Mouse (Mus musculus) midbrain, embryonic 16.5 days (tissue): ENCODE results near the gene Srpx2. TPM values are rescaled to one million over a fixed set of nuclear protein-coding genes. Genes with fewer than 3 reads are reported as not detected.

Source experiments
- ATAC-seq: fragments of 200-750 bp; cut with Nextera tagmentation; 2 replicates; pipeline ENCODE4 v1.8.0; 2017; ENCODE audit warnings: moderate TSS enrichment
- H3K27ac ChIP-seq: fragments of 300-500 bp; sonication (generic); 2 replicates; pipeline ENCODE4 v1.5.1; 2014; ENCODE audit warnings: mild to moderate bottlenecking, low read length, mixed read lengths
- H3K27me3 ChIP-seq: fragments of 300-500 bp; sonication (generic); 2 replicates; pipeline ENCODE4 v1.6.1; 2014; ENCODE audit warnings: low read depth, low read length, mixed read lengths; ENCODE audit not compliant: control insufficient read depth, insufficient read depth
- H3K36me3 ChIP-seq: fragments of 300-500 bp; sonication (generic); 2 replicates; pipeline ENCODE4 v1.6.1; 2014; ENCODE audit warnings: mild to moderate bottlenecking, low read length, moderate library complexity, mixed read lengths; ENCODE audit not compliant: control insufficient read depth, insufficient read depth
- H3K4me1 ChIP-seq: fragments of 300-500 bp; sonication (generic); 2 replicates; pipeline ENCODE4 v1.6.1; 2014; ENCODE audit warnings: mild to moderate bottlenecking, low read length, mixed read lengths; ENCODE audit not compliant: control insufficient read depth, insufficient read depth
- H3K4me2 ChIP-seq: fragments of 300-500 bp; sonication (generic); 2 replicates; pipeline ENCODE4 v1.6.1; 2014; ENCODE audit warnings: mild to moderate bottlenecking, low read length, mixed read lengths
- H3K4me3 ChIP-seq: fragments of 300-500 bp; sonication (generic); 2 replicates; pipeline ENCODE4 v1.5.1; 2014; ENCODE audit warnings: low read depth, mild to moderate bottlenecking, low read length, moderate library complexity, mixed read lengths
- H3K9ac ChIP-seq: fragments of 300-500 bp; sonication (generic); 2 replicates; pipeline ENCODE4 v1.6.1; 2014; ENCODE audit warnings: low read depth, low read length, mixed read lengths
- H3K9me3 ChIP-seq: fragments of 300-500 bp; sonication (generic); replicated peaks from 2 replicates; pipeline ENCODE4 v1.6.1; 2014; ENCODE audit warnings: mild to moderate bottlenecking, low read length, mixed read lengths; ENCODE audit not compliant: control insufficient read depth, poor library complexity, severe bottlenecking
- WGBS: fragments of 180-500 bp; shearing (Covaris S2); extraction: QIAGEN DNeasy Blood & Tissue Kit; methylation state at CpG from one replicate; pipeline ENCODE4 v1.1.7; 2014; 5-methylcytosine and 5-hydroxymethylcytosine counted together
- polyA plus RNA-seq: library from polyadenylated mRNA; unstranded; fragments of >200 nt; fragmentation: Nextera tagmentation; extraction: Ambion mirVana; gene quantifications from 2 replicates; pipeline ENCODE4 v1.2.1, GENCODE M21; 2015

Gene Srpx2
- 1.4 and 1.7 TPM in 2 replicates for polyA plus RNA-seq

DNA sequence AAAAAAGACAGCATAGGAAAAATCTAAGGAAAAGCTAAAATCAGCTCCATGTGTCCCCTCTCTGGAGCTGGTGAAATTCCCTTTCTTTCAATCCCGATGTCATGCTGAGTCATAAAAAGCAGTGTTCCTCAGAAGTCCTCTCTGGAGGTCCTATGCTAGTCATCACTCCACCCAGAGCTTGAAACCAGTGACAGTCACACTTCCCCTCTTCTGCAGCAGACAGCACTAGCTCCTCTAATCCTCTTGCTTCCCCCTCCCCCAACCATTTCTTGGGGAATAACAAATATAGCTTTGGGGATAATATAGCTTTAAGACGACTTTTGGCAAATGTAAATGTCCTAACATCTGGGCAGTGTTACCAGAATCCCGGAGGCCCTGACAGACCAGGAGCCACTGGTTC is at the start of gene Srpx2:
Gene Srpx2 (plus strand): TSS at position 166 of the 400 bp plus-strand sequence.
- H3K27ac ChIP-seq: no peak within 1 kb of the TSS
- no peak within 1 kb of the TSS for H3K4me2 ChIP-seq
- no peaks in the 10 kb centered on the region for H3K4me1 ChIP-seq
- no peak within 1 kb of the TSS for H3K9ac ChIP-seq
- no peaks in the 10 kb centered on the region for H3K27me3 ChIP-seq
- H3K9me3 ChIP-seq: no peaks in the 10 kb centered on the region
- no peak within 1 kb of the TSS for H3K4me3 ChIP-seq
- no peak for ATAC-seq
- WGBS: 36% methylated on average over 3 of the region's 3 CpGs
- H3K36me3 ChIP-seq: no peaks in the 10 kb centered on the region

DNA sequence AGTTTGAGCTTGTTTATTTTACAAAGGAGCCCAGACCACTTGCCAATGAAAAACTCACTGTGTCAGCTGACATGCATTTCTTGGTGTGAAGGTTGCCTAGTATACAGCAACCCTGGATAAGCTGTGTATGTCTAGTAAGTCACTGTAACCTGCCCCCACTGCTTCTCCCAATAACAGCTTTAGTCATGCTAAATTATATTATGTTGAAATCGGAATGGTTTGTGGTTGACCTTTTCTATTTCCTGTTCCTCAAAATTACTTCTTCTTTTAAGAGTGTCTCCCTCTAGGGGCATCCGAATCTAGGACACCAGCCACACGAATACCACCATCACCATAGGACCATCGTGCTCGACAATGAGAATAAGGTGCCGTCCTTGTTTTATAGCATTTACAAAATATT is 38.5 kb upstream of the Srpx2 start:
- ATAC-seq: no peak
- Histone ChIP-seq H3K27me3 (no peaks in the 10 kb centered on the region), H3K9me3 (no peaks in the 10 kb centered on the region), H3K9ac (no peak overlapping the region), H3K4me1 (no peaks in the 10 kb centered on the region), H3K4me3 (no peak overlapping the region), H3K4me2 (no peak overlapping the region), H3K36me3 (no peaks in the 10 kb centered on the region), H3K27ac (no peak overlapping the region)
- WGBS: 95% methylated on average over 6 of the region's 6 CpGs

DNA sequence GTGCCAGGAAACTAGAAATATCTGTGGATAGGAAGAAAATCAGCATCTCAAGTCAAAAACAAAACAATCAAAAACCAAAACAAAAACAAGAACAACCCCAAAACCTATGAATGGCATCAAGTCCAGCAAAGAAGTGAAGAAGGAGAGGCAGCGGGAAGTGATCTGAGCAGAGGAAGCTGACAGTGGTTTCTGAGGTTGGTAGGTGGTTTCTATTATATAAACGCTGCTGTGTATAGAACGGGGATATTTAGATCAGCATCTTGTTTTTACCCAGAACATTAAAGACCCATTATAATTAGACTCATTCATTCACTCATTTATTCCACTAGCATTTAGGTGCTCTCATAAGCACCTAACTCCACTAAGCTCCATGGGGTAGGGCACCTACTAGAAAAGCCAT is 20.9 kb upstream of the Srpx2 start:
- H3K4me1 ChIP-seq: no peaks in the 10 kb centered on the region
- WGBS: 98% methylated on average over 3 of the region's 3 CpGs
- no peak overlapping the region for H3K4me3 ChIP-seq

DNA sequence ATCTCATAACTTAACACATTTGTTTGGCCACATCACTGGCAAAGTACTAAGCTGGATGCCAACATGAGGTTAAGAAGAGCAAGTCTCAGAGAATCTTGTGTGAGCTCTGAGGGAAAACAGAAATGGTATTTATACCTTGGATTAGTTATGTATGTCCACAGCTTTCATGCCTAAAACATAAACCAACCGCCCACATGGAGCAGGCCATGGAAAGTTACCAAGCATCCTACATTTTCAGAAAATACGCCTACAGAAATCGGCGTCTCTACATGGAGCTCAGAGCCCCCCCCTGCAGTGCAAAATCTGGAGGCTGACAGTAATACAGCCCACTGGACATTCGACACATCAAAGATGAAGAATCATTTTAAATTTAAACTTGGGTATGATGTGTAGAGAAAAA is 20.1 kb upstream of the Srpx2 start:
- WGBS: 90% methylated on average over 5 of the region's 5 CpGs

More for the DNA sequence above, 20.9 kb upstream of the Srpx2 start:
- Histone ChIP-seq H3K4me2 (no peak overlapping the region), H3K27ac (no peak overlapping the region), H3K36me3 (no peaks in the 10 kb centered on the region), H3K9me3 (no peaks in the 10 kb centered on the region), H3K9ac (no peak overlapping the region), H3K27me3 (no peaks in the 10 kb centered on the region)
- ATAC-seq: no peak

DNA sequence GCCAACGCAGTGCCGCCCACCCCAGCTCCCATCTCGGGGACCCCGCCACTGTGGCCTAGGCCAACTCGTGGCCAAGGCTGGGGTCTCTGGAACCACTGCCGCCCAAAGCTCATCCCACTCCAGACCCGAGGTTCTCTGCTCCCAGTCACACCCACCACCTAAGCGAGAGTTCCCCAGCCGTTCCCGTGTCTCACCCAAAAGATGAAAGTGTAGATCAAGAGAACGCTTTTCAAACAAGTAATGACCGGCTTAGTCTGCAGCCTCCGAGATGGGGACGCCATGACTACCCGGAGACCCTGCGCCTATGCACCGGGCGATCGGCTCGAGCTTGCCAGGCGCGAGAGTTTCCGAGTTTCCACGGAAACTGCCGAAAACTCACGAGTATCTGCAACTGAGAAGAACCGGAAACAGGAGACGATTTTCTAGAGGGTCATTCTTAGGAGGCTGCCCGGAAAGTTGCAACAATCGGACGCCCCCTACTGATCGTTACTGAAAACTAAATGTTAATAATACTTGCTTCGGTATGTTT is 10.1 kb upstream of the Srpx2 start, which contains the start of gene Tspan6:
Gene Tspan6 (minus strand): TSS at position 416 of the 529 bp plus-strand sequence.
- 22% methylated on average over 33 of the region's 33 CpGs for WGBS
- Histone ChIP-seq H3K27me3 (no peaks in the 10 kb centered on the region), H3K4me1 (0 out of 2 replicates have a peak, but pooled peaks cover 2% of the 10 kb centered on the region), H3K36me3 (peaks cover 3% of the 10 kb centered on the region; the same call in 1 of the 2 replicates), H3K4me3 (peak within 1 kb of the TSS; percentile 59), H3K27ac (peak within 1 kb of the TSS; percentile 80), H3K9me3 (no peaks in the 10 kb centered on the region), H3K4me2 (peak within 1 kb of the TSS; percentile 55), H3K9ac (peak within 1 kb of the TSS; percentile 85)
- ATAC-seq: peak; percentile 98

More for the DNA sequence above, 20.1 kb upstream of the Srpx2 start:
- H3K27ac ChIP-seq: no peak overlapping the region
- H3K4me2 ChIP-seq: no peak overlapping the region
- H3K9me3 ChIP-seq: no peaks in the 10 kb centered on the region
- H3K4me3 ChIP-seq: no peak overlapping the region
- no peak for ATAC-seq
- no peaks in the 10 kb centered on the region for H3K4me1 ChIP-seq
- H3K9ac ChIP-seq: no peak overlapping the region
- H3K27me3 ChIP-seq: no peaks in the 10 kb centered on the region
- H3K36me3 ChIP-seq: no peaks in the 10 kb centered on the region

GRCm38 (mm10) chrX:133911397-133912103 is 3.3 kb downstream of the Srpx2 start:
- H3K4me3 ChIP-seq: no peak overlapping the region
- no peak for ATAC-seq
- WGBS: 32% methylated on average over 10 of the region's 10 CpGs
- H3K9me3 ChIP-seq: no peaks in the 10 kb centered on the region
- H3K9ac ChIP-seq: no peak overlapping the region
- H3K27me3 ChIP-seq: no peaks in the 10 kb centered on the region
- no peak overlapping the region for H3K27ac ChIP-seq
- no peaks in the 10 kb centered on the region for H3K36me3 ChIP-seq
- no peak overlapping the region for H3K4me2 ChIP-seq
- H3K4me1 ChIP-seq: no peaks in the 10 kb centered on the region

- no peaks in the 10 kb centered on the region for H3K36me3 ChIP-seq
- H3K27me3 ChIP-seq: no peaks in the 10 kb centered on the region
- no peak for ATAC-seq
- no peak overlapping the region for H3K4me2 ChIP-seq
- no peak overlapping the region for H3K9ac ChIP-seq
- 85% methylated on average over 3 of the region's 3 CpGs for WGBS
- H3K4me3 ChIP-seq: no peak overlapping the region
- no peaks in the 10 kb centered on the region for H3K9me3 ChIP-seq
- H3K27ac ChIP-seq: no peak overlapping the region
- no peaks in the 10 kb centered on the region for H3K4me1 ChIP-seq
Measured at GRCm38 (mm10) chrX:133913006-133913405, 4.8 kb downstream of the Srpx2 start.

DNA sequence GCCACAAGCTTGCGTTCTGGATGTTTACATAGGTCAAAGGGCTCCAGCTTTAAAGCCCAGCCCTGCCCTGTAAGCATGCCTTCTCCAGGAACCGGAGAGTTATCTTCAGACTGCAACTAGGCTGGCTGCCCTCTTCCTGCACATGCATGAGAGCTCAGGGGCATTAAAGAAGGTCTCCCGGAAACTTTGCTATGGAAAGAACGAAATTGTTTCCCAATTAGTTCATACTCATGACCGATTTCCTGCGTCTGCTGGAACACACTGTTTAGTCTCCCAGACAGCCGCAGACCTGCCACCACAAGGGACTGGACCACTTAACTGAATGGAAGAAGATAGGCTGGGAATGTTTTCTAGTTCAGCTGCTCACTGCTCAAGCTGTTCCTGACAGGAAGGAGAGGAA is 6.0 kb downstream of the Srpx2 start:
- Histone ChIP-seq H3K27ac (no peak overlapping the region), H3K4me3 (no peak overlapping the region), H3K9me3 (no peaks in the 10 kb centered on the region), H3K4me1 (no peaks in the 10 kb centered on the region), H3K4me2 (no peak overlapping the region), H3K36me3 (no peaks in the 10 kb centered on the region), H3K9ac (no peak overlapping the region), H3K27me3 (no peaks in the 10 kb centered on the region)
- ATAC-seq: no peak
- 63% methylated on average over 7 of the region's 7 CpGs for WGBS

GRCm38 (mm10) chrX:133921187-133921586 is 13.0 kb downstream of the Srpx2 start:
- no peaks in the 10 kb centered on the region for H3K9me3 ChIP-seq
- WGBS: 70% methylated on average over 4 of the region's 4 CpGs
- ATAC-seq: no peak

More at GRCm38 (mm10) chrX:133921187-133921586, 13.0 kb downstream of the Srpx2 start:
- Histone ChIP-seq H3K27ac (no peak overlapping the region), H3K9ac (no peak overlapping the region), H3K36me3 (no peaks in the 10 kb centered on the region), H3K4me1 (no peaks in the 10 kb centered on the region), H3K4me3 (no peak overlapping the region), H3K4me2 (no peak overlapping the region), H3K27me3 (no peaks in the 10 kb centered on the region; the same call in 1 of the 2 replicates)
